16 mouse cellular contexts compared by ENCODE assay signal in genomic region chr1:165843586-165843985, GRCm38 (mm10). TPM values are rescaled to one million over a fixed set of nuclear protein-coding genes. Genes with fewer than 3 reads are reported as not detected.
A peak's percentile ranks its signal among the peaks of the same experiment; 100 is the strongest.
DNase-seq lines count a peak whose midpoint lies in the region; ATAC-seq and TF ChIP-seq lines count a peak whose summit lies in the region.
"Had no signal": no experiment of that assay in that cellular context is flagged by ENCODE, and none has a peak within 500 bp of the region (broad histone marks: within the 10 kb centered on the region; RNA-seq: fewer than 3 reads in every experiment).

No protein-coding gene starts in this region.

- intact Hi-C loops in left cerebral cortex, postnatal 4 days (cut with DNase I): no loop called here
- intact Hi-C loops in left cerebral cortex, postnatal 36 days (cut with DNase I): no loop called here

- 15% methylated on average over 3 of the region's 3 CpGs for WGBS in thymus, adult 2 months
- 75% methylated on average over 3 of the region's 3 CpGs for WGBS in midbrain, embryonic 11.5 days

- no peak for TF ChIP-seq CTCF in thymus, adult 2 months (IDR thresholded peaks at IDR 0.05; ENCODE audit: borderline replicate concordance, control insufficient read depth, extremely low read depth, insufficient read depth, low read length, poor library complexity)

- H3K27me3 ChIP-seq in thymus, adult 2 months (ENCODE audit: control insufficient read depth, insufficient read depth, low read length): no peaks in the 10 kb centered on the region
- peaks cover 29% of the 10 kb centered on the region for H3K27me3 ChIP-seq in midbrain, embryonic 11.5 days (ENCODE audit: control insufficient read depth, insufficient read depth, low read length)

- peak overlapping the region; percentile 98 for H3K27ac ChIP-seq in thymus, adult 2 months (ENCODE audit: control insufficient read depth, insufficient read depth, low read length)
- no peak overlapping the region for H3K27ac ChIP-seq in midbrain, embryonic 11.5 days (ENCODE audit: low read depth, low read length)
- H3K27ac ChIP-seq: heart, embryonic 15.5 days; hindbrain, embryonic 12.5 days; intestine, embryonic 15.5 days; limb, embryonic 13.5 days; liver, embryonic 14.5 days; midbrain, embryonic 13.5 days had no signal

- no peak overlapping the region for H3K4me3 ChIP-seq in thymus, adult 2 months (ENCODE audit: control insufficient read depth, insufficient read depth, low read length)
- no peak overlapping the region for H3K4me3 ChIP-seq in midbrain, embryonic 11.5 days (ENCODE audit: low read depth, low read length)

- no peaks in the 10 kb centered on the region for H3K9me3 ChIP-seq in midbrain, embryonic 11.5 days (ENCODE audit: control insufficient read depth, low read length)
- H3K9me3 ChIP-seq: heart, embryonic 15.5 days; hindbrain, embryonic 12.5 days; intestine, embryonic 15.5 days; limb, embryonic 13.5 days; midbrain, embryonic 13.5 days had no signal

- DNase-seq in left cerebral cortex, postnatal 4 days: peak; percentile 45
- no peak for DNase-seq in left cerebral cortex, postnatal 36 days (ENCODE audit: low spot score in 2 of 2)
- DNase-seq in thymus, adult 2 months: peak; percentile 71
- no peak for DNase-seq in embryo, embryonic 10.5 days (ENCODE audit: low spot score)
- DNase-seq in midbrain, embryonic 11.5 days (ENCODE audit: low spot score, missing footprints): no peak
- DNase-seq in retina, embryonic 14.5 days (ENCODE audit: low spot score): no peak
- DNase-seq: adrenal gland, postnatal 10 days; gastrocnemius, postnatal 36 days; kidney, adult 9 months had no signal

- peaks cover 63% of the 10 kb centered on the region for H3K4me1 ChIP-seq in thymus, adult 2 months (replicated peaks; ENCODE audit: control insufficient read depth, insufficient read depth, low read length)
- peaks cover 13% of the 10 kb centered on the region for H3K4me1 ChIP-seq in midbrain, embryonic 11.5 days (ENCODE audit: control insufficient read depth, insufficient read depth, low read length)

- TF ChIP-seq POLR2A in thymus, adult 2 months (IDR thresholded peaks at IDR 0.05; ENCODE audit: control insufficient read depth, extremely low read depth, insufficient read depth, low read length, poor library complexity): no peak

- peak; percentile 1 for ATAC-seq in activated CD4-positive, CD25-positive, alpha-beta regulatory T cell, adult 4 months
- no peak for ATAC-seq in midbrain, embryonic 11.5 days (ENCODE audit: low FRiP score)

- no peak overlapping the region for H3K4me2 ChIP-seq in midbrain, embryonic 11.5 days

- no peak overlapping the region for H3K9ac ChIP-seq in midbrain, embryonic 11.5 days (ENCODE audit: low read length)
- H3K9ac ChIP-seq: hindbrain, embryonic 12.5 days; intestine, embryonic 15.5 days; liver, embryonic 14.5 days; midbrain, embryonic 13.5 days had no signal

- peaks cover 6% of the 10 kb centered on the region; the same call in 1 of the 2 replicates for H3K36me3 ChIP-seq in thymus, adult 2 months (ENCODE audit: control insufficient read depth, insufficient read depth, low read length)
- no peaks in the 10 kb centered on the region for H3K36me3 ChIP-seq in midbrain, embryonic 11.5 days (ENCODE audit: control insufficient read depth, insufficient read depth, low read length)
- H3K36me3 ChIP-seq: heart, embryonic 15.5 days; hindbrain, embryonic 12.5 days; intestine, embryonic 15.5 days; limb, embryonic 13.5 days; midbrain, embryonic 13.5 days had no signal

RNA-seq across cellular contexts. Expression of gene Cd247, which starts 55.1 kb away (rescaled TPM):
- under 1 TPM in 1 of 2 experiments, not detected in 1; 0.28 TPM for total RNA-seq in left cerebral cortex, postnatal 4 days (2021)
- under 1 TPM in 1 of 2 experiments, not detected in 1; 0.25 TPM for total RNA-seq in left cerebral cortex, postnatal 36 days (2021)
- polyA plus RNA-seq in activated CD4-positive, CD25-positive, alpha-beta regulatory T cell, adult 4 months (2017; shearing (Covaris generic)): 100 to 1,000 TPM; 370 TPM
- 559 and 663 TPM in 2 replicates for polyA plus RNA-seq in thymus, adult 2 months (2012; rRNA removed)
- 2.0 and 2.1 TPM in 2 replicates for polyA plus RNA-seq in midbrain, embryonic 11.5 days (2014; fragmentation: Nextera tagmentation; extraction: Ambion mirVana)

Comparison
In these comparisons a context has a peak if more than half of its experiments do, and no peak if none do; other contexts are left out.
1. DNase-seq: peak in left cerebral cortex, postnatal 4 days (single experiment) and thymus, adult 2 months (single experiment); none in left cerebral cortex, postnatal 36 days (0 of 2), embryo, embryonic 10.5 days (single experiment), midbrain, embryonic 11.5 days (single experiment) and retina, embryonic 14.5 days (single experiment).
2. RNA of gene Cd247, which starts 55.1 kb away (polyA plus RNA-seq): 559 to 663 TPM in thymus, adult 2 months and 370 TPM in activated CD4-positive, CD25-positive, alpha-beta regulatory T cell, adult 4 months; 2.0 to 2.1 TPM in midbrain, embryonic 11.5 days; every median in the first group is over 100 times any median in the second.